Mouse (Mus musculus) induced T-regulatory cell, adult 2 months (primary cell): ENCODE data around the gene Ctbp2.

Experiments
- DNase-seq: peaks from one replicate; pipeline ENCODE4 v3.0.0-alpha.2; 2012; ENCODE audit warnings: low read depth

Ctbp2 gene

GRCm38 (mm10) chr7:133088411-133088810 is 35.7 kb downstream of the Ctbp2 start:
- no peak for DNase-seq

- DNase-seq = no peak
These were observed 38.7 kb downstream of the Ctbp2 start for GRCm38 (mm10) chr7:133085408-133085807.

- no peak for DNase-seq
These were observed 40.1 kb downstream of the Ctbp2 start for GRCm38 (mm10) chr7:133083936-133084614.

- DNase-seq = no peak
These were observed 45.2 kb downstream of the Ctbp2 start for GRCm38 (mm10) chr7:133078929-133079328.

- DNase-seq = no peak
These were observed 49.6 kb downstream of the Ctbp2 start for GRCm38 (mm10) chr7:133074462-133075133.

GRCm38 (mm10) chr7:133073147-133073651 is 51.0 kb downstream of the Ctbp2 start:
- DNase-seq = no peak

- no peak for DNase-seq
These were observed 51.6 kb downstream of the Ctbp2 start for GRCm38 (mm10) chr7:133072535-133072934.

- DNase-seq = no peak
These were observed 56.8 kb downstream of the Ctbp2 start for GRCm38 (mm10) chr7:133067321-133067841.

- no peak for DNase-seq
These were observed 57.4 kb downstream of the Ctbp2 start for GRCm38 (mm10) chr7:133066776-133067175.

GRCm38 (mm10) chr7:133062055-133062454 is 62.1 kb downstream of the Ctbp2 start:
- no peak for DNase-seq

- DNase-seq = no peak
These were observed 64.0 kb downstream of the Ctbp2 start for GRCm38 (mm10) chr7:133060170-133060569.

GRCm38 (mm10) chr7:133059517-133060104 is 64.5 kb downstream of the Ctbp2 start:
- DNase-seq = no peak

GRCm38 (mm10) chr7:133059150-133059509 is 65.0 kb downstream of the Ctbp2 start:
- DNase-seq = no peak

GRCm38 (mm10) chr7:133058496-133059149 is 65.5 kb downstream of the Ctbp2 start:
- DNase-seq = no peak

- DNase-seq = no peak
These were observed 67.2 kb downstream of the Ctbp2 start for GRCm38 (mm10) chr7:133056924-133057323.

- no peak for DNase-seq
These were observed 69.7 kb downstream of the Ctbp2 start for GRCm38 (mm10) chr7:133054486-133054885.

GRCm38 (mm10) chr7:133053757-133054156 is 70.4 kb downstream of the Ctbp2 start:
- no peak for DNase-seq

GRCm38 (mm10) chr7:133052819-133053218 is 71.3 kb downstream of the Ctbp2 start:
- DNase-seq = no peak

- no peak for DNase-seq
These were observed 73.5 kb downstream of the Ctbp2 start for GRCm38 (mm10) chr7:133050681-133051080.

- no peak for DNase-seq
These were observed 76.0 kb downstream of the Ctbp2 start for GRCm38 (mm10) chr7:133048085-133048630.

- no peak for DNase-seq
These were observed 76.9 kb downstream of the Ctbp2 start for GRCm38 (mm10) chr7:133047287-133047686.

GRCm38 (mm10) chr7:133044721-133045120 is 79.4 kb downstream of the Ctbp2 start:
- DNase-seq = no peak
